Mouse (Mus musculus): Measurements from ENCODE around the gene Kctd11.

Kctd11 gene

DNA sequence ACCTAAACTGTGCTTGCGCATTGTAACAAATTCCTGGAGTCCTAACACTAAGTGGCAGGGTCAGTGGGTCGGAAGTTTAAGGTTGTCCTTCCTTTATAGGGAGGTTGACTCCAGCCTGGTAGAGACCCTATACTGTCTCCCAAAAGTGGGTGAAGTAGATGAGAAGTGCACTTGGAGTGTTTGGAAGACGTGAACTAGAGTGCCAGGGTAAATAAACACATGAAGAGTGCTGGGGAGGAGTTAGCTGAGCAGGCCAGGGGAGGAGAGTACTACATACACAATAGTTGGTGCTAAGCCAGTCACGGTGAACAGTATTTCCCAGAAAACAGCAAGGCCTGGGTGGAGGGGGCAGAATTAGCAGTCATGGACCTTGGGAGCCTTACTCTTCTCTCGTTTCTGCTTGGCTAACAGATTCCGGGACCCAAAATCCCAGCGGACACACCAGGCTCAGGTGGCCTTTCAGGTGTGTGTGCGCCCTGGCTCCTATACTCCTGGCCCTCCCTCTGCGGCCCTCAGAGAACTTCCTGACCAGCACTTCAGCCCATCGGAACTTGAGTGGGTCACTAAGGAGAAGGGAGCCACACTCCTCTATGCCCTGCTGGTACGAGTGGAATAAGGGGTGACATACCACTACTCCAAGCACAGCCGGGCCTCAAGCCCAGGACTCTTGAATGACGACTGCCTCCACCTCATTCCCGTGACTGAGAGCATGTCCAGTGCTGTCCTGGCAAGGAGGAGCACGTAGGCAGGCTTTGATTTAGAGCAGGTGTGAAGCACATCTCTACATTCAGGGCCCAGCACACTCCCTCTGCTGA, 31.7 kb upstream of the Kctd11 start:
- DNase-seq (ENCODE audit: low spot score): no peak

- DNase-seq (ENCODE audit: low spot score): no peak
These were observed 30.5 kb upstream of the Kctd11 start for GRCm38 (mm10) chr11:69911701-69912100.

DNA sequence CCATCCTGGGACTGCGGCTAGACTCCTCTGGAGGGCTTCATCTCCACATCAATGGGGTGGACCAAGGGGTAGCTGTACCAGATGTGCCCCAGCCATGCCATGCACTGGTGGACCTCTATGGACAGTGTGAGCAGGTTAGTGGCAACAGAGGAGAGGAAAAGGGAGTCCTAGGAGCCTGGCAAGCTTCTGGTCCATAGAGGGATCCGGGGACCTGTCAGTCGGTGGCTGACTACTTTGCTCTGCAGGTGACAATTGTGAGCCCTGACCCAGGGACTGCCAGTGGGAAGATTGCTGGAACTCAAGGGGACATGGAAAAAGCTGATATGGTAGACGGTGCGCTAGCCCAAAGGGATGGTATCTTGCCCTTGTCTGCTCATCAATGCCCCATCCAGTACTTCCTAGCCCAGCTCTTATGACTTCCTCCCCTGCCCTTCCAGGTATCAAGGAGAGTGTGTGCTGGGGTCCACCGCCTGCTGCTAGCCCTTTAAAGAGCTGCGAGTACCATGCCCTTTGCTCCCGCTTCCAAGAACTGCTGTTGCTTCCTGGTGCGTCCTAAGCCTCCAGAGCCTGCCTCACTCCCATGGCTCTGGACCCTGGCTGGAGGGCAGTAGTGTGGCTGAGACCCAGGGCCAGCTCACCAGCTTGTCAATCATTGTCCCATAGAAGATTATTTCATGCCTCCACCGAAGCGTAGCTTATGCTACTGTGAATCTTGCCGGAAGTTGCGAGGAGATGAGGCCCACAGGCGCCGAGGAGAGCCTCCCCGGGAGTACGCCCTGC, 29.8 kb upstream of the Kctd11 start:
- DNase-seq (ENCODE audit: low spot score): no peak

GRCm38 (mm10) chr11:69910177-69910576, 29.0 kb upstream of the Kctd11 start:
- DNase-seq (ENCODE audit: low spot score): no peak

- DNase-seq (ENCODE audit: low spot score): no peak
These were observed 28.0 kb upstream of the Kctd11 start for GRCm38 (mm10) chr11:69909174-69909573.

GRCm38 (mm10) chr11:69908645-69909044, 27.4 kb upstream of the Kctd11 start:
- no peak for DNase-seq (ENCODE audit: low spot score)

- no peak for DNase-seq (ENCODE audit: low spot score)
These were observed 23.1 kb upstream of the Kctd11 start for GRCm38 (mm10) chr11:69904311-69904710.

DNA sequence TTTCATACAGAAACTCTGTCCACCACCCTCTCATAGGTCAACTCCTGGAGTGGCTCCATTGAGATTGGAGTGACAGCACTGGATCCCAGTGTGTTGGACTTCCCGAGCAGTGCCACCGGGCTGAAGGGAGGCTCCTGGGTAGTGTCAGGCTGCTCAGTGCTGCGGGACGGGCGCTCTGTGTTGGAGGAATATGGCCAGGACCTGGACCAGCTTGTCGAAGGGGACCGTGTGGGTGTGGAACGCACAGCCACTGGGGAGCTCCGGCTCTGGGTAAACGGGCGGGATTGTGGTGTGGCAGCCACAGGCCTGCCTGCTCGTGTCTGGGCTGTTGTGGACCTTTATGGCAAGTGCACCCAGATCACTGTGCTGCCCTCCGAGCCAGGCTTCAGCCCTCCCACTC, 21.8 kb upstream of the Kctd11 start:
- DNase-seq (ENCODE audit: low spot score): no peak

DNA sequence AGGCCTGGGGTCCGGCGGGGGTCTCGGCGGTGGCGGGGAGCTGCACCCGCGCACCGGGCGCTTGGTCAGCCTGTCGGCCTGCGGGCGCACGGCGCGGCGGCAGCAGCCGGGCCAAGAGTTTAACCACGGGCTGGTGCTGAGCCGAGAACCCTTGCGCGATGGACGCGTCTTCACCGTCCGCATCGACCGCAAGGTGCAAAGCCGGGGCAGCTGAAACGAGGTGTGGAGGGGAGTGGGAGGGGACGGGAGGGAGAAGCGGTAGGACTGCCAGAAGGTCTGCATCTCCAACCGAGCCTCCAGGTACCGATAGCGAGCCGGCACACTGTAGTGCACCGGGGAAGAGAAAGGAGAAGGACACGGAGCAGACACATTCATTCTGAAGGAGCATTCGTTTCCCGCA, 20.8 kb upstream of the Kctd11 start:
- no peak for DNase-seq (ENCODE audit: low spot score)

DNA sequence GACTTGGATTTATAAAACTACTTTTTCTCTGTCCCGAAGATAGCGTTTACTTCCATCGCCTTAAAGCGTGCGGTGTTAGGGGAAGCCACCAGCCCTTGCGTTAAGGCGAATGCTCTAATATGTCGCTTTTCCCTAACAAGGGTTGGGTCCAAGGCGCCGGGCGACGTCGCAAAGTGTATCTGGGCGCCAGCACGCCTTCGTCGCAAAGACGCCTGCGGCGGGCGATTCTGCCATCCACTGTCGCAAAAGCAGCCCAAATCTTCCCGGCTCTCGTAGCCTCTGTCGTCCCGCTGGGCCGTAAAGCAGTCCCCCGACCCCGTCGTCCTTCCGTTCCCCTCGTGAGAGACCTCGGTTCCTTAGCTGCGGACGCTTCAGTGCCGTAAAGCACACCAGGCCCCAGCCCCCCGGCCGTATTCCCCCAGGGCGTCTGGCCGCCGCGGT, 20.2 kb upstream of the Kctd11 start:
- DNase-seq (ENCODE audit: low spot score): peak; percentile 88

DNA sequence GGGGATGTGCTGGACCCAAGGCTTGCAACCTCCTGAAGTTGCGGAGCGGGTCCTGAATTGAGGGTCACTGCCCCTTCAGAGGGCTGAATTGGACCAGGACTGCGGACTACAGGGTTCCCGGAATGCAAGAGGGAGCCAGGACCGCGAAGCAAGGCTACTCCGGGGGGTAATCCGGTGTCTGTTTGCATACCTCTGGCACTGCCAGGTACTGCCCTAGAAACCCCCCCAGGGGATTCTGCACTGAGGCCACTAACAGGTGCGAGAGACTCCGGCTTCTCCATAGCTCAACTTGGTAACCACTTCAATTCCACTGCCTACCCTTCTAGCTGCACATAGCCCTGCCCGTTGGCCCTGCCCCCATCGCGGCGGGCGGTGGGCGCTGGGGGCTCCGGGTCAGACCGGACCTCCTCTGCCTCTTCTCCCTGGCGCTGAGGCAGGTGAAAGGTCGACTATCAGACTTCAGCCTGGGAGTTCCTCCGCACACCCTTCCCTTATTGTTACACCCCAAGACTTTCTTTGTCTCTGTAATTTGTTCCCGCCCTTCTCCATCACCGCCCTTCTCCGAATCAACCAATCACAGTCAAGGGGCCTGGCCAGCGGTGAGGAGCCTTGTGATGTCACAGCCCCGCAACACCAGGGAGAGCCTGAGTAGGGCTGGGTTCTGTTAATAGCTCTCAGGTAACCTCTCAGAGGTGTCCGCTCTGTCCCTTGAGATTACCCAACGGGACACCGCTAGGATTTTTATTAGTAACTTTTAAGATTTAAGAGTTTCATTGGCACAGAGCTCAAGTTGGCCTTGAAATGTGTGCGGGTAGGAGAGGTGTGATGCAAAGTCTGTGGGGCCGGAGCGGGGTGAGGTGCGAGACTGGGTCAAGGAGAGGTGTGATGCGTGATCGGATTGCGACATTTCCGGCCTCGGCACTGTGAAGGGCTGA, 19.5 kb upstream of the Kctd11 start, which contains the start of the genes 2810408A11Rik and Neurl4:
2810408A11Rik (minus strand) TSS at position 517 of the 935 bp plus-strand sequence.
Neurl4 (plus strand) TSS at position 602 of the 935 bp plus-strand sequence.
- DNase-seq (ENCODE audit: low spot score): peak; percentile 92

- DNase-seq (ENCODE audit: low spot score): no peak
These were observed 18.7 kb upstream of the Kctd11 start for GRCm38 (mm10) chr11:69899870-69900269.

DNA sequence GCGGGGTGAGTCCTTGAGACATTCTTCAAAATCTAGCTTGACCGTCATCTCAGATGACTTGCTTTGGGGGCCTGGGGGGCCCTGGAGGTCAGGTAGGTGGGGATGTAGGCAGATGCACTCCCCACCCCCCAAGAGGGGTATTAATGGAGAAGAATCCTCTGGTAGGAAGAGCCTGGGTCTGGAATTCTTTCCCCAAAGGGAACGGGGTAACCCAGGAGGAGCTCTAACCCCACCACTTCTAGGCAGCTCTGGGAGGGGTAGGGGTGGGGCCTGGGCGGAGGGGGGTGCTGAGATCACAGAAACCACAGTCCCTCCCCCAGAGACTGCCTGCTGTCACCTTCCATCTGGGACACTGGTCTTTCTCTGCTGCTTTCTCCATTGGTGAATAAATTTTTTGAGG, 14.1 kb upstream of the Kctd11 start, which contains the start of gene Acap1:
Acap1 (minus strand) TSS at position 249 of the 400 bp plus-strand sequence.
- peak; percentile 51 for DNase-seq (ENCODE audit: low spot score)

GRCm38 (mm10) chr11:69894671-69895070, 13.5 kb upstream of the Kctd11 start:
- peak; percentile 84 for DNase-seq (ENCODE audit: low spot score)

DNA sequence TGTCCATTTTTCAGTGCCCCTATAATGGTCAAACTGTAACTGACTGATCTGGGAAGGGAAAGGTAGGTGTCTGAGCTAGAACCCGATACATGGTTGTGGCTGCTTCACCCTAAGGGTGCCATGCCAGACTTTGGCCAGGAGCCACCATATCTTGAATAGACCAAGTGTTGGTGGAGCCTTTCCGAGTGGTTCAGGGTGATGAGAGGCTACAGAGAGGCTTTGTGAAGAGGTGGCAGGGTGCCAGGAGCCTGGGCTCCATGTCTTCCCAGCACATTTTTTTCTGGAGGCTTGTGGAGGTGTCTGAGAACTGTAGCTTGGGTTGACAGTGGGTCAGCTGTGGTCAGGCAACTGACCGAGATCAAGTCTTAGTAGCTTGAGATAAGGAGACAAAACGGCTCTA, 10.3 kb upstream of the Kctd11 start:
- no peak for DNase-seq (ENCODE audit: low spot score)

DNA sequence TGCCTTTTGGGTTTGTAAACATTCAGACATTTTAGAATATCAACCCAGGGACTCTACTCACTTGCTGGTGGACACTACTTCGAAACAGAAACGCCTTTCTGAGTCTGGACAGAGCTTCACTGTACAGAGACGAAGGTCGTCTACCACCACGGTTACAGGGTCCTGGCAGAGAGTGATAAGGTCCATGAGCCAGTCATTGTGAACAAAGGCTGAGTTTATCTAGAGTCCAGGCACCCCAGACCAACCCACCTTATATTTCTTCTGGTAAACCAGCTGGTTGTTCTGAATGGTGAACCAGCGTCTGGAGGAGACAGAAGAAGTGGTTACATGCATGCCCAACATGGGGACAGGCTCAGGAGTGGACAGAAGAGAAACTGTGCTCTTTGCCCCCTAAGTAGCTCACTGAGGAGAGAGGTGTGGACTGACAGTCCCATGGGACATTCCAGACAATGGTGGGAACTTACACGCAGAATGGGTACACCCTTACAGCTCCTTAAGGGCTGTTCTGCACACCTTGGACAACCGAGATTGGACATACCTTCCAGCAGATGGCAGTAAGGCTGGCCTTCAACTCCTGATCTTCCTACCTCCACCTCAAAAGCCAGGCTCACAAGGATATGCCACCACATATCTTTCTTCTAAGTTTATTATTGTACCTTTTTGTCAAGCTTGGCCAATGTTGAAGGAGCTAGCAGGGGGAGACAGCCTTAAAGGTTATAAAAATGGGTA, 5.9 kb upstream of the Kctd11 start:
- no peak for DNase-seq (ENCODE audit: low spot score)

DNA sequence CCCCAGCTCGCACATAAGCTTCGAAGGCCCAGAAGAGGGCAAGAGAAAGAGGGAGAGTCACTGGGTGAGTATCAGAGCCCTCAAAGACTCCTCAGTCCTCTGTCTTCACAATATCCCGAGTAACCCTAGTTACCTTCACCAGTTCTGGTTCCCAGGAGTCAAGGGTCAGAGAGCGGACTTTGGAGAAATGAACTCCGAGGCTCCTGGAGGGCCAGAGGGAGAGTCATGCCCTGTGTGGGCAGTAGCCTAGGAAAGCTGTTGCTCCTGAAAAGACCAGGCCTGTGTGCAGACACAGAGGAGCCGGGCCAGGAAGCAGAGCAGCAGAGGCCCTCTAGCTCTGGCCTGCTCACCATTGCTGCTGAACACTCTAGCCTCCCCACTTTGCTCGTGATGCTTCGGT, 3.5 kb upstream of the Kctd11 start:
- DNase-seq (ENCODE audit: low spot score): no peak

DNA sequence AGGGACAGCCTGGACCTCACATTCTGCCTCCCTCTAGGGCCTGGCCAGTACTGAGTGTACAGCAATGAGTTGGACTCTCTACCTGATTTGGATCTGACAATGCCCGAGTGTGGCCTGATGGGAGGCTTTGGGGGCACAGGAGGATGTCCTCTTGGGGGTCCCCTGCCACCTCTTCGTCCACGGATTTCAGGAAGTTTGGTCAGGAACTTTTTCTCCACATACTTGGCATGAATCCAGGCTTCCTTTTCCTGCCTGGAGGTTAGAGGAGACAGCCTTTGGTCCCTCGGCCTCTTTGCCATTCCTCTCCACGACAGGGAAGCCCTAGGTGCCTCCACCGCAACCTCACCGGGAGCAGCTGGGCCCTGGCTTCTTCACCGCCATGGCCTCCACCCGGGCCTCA, 3.0 kb upstream of the Kctd11 start:
- DNase-seq (ENCODE audit: low spot score): no peak

DNA sequence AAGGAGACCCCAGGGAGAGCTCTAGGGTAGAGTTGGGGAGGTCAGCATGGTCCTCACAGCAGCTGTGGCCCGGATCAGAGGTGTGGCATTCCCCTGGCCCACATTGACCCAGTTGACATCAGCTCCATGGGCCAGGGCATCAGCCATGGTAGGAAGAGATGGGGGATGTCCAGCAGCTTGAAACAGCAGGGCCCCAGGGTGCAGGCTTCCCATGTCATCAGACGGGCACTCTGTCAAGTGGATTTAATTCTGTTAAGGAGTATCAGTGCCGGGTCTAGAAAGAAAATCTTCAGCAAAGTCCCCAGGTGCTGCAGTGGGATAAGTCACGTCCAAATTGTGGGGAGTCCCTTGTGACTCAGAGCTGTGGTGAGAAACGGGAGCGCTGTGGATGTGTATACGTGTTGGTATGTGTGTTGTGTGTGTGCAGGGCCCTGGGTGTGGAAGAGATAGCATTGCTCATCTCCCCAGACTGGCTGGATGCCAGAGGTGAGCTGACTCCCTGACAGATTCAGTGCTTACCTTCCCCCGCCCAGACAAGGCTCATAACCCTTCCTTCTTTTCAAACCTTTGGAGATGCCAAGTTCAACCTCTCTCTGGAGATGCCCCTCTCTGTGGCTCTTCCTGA, 2.4 kb upstream of the Kctd11 start:
- no peak for DNase-seq (ENCODE audit: low spot score)

DNA sequence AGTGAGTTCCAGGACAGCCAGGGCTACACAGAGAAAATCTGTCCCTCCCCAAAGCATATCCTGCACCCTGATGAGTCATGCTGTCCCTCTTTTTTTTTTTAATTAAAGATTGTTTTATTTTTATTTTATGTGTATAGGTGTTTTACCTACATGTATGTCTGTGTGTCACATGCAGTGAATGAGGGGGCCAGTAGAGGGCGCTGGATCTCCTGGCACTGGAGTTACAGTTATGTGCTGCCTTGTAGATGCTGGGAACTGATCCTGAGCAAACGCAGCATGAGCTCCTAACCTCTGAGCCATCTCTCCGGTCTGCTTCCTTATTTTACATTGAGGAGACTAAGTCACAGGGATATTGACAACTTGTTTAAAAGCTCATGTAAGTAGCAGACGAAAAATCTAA, 1.9 kb upstream of the Kctd11 start:
- DNase-seq (ENCODE audit: low spot score): peak; percentile 62
